Mouse (Mus musculus): ENCODE results near the gene Rpgrip1l. TPM values are rescaled to one million over a fixed set of nuclear protein-coding genes. Genes with fewer than 3 reads are reported as not detected.

Gene Rpgrip1l
- polyA plus RNA-seq, 1 experiment from 2014 or later: 16.4 TPM

GRCm38 (mm10) chr8:91250966-91251365 lies 62.1 kb downstream of the Rpgrip1l start:
- no peak overlapping the region for H3K4me3 ChIP-seq
- WGBS: 92% methylated on average over 6 of the region's 6 CpGs
- H3K4me1 ChIP-seq: no peaks in the 10 kb centered on the region
- H3K27ac ChIP-seq: no peak overlapping the region
- H3K4me2 ChIP-seq (replicated peaks): no peak overlapping the region
- peaks cover 19% of the 10 kb centered on the region for H3K36me3 ChIP-seq
- no peaks in the 10 kb centered on the region for H3K9me3 ChIP-seq
- no peaks in the 10 kb centered on the region for H3K27me3 ChIP-seq
- H3K9ac ChIP-seq: no peak overlapping the region
- ATAC-seq (ENCODE audit: low FRiP score, low read depth): no peak

GRCm38 (mm10) chr8:91249758-91250466 lies 63.1 kb downstream of the Rpgrip1l start:
- 93% methylated on average over 9 of the region's 9 CpGs for WGBS
- Histone ChIP-seq H3K4me3 (no peak overlapping the region), H3K9me3 (no peaks in the 10 kb centered on the region), H3K27ac (no peak overlapping the region), H3K27me3 (no peaks in the 10 kb centered on the region), H3K9ac (no peak overlapping the region), H3K4me2 (replicated peaks) (no peak overlapping the region), H3K36me3 (peaks cover 19% of the 10 kb centered on the region), H3K4me1 (no peaks in the 10 kb centered on the region)
- no peak for ATAC-seq (ENCODE audit: low FRiP score, low read depth)

GRCm38 (mm10) chr8:91245821-91246454 lies 67.1 kb downstream of the Rpgrip1l start:
- H3K36me3 ChIP-seq: peaks cover 17% of the 10 kb centered on the region
- WGBS: 64% methylated on average over 4 of the region's 4 CpGs
- ATAC-seq (ENCODE audit: low FRiP score, low read depth): no peak

DNA sequence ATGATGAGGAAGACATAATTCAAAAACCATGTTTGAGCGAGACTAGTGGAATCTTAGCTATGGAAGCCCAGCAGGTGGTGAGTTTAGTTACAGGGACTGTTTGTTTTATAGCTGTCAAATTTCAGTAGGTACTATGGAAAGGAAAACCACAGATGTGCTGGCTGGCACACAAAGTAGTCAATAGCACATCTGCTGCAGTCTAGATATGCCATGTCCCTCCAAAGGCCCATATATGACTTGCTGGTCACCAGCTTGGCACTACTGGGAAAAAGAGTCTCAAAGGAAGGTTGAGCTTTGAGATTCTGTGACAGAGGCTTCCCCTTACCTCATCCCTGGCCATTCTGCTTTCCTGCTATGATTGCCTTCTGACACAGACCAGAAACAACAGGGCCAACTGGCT lies 70.3 kb downstream of the Rpgrip1l start:
- Histone ChIP-seq H3K9ac (no peak overlapping the region), H3K4me3 (no peak overlapping the region), H3K9me3 (no peaks in the 10 kb centered on the region), H3K27ac (no peak overlapping the region), H3K4me1 (no peaks in the 10 kb centered on the region), H3K27me3 (no peaks in the 10 kb centered on the region), H3K4me2 (replicated peaks) (no peak overlapping the region), H3K36me3 (peaks cover 6% of the 10 kb centered on the region)
- ATAC-seq (ENCODE audit: low FRiP score, low read depth): no peak
- 53% methylated on average over 1 of the region's 1 CpGs for WGBS

More at GRCm38 (mm10) chr8:91245821-91246454, 67.1 kb downstream of the Rpgrip1l start:
- no peak overlapping the region for H3K9ac ChIP-seq
- no peaks in the 10 kb centered on the region for H3K4me1 ChIP-seq
- H3K27me3 ChIP-seq: no peaks in the 10 kb centered on the region
- no peak overlapping the region for H3K4me3 ChIP-seq
- no peaks in the 10 kb centered on the region for H3K9me3 ChIP-seq
- H3K27ac ChIP-seq: no peak overlapping the region
- no peak overlapping the region for H3K4me2 ChIP-seq (replicated peaks)

DNA sequence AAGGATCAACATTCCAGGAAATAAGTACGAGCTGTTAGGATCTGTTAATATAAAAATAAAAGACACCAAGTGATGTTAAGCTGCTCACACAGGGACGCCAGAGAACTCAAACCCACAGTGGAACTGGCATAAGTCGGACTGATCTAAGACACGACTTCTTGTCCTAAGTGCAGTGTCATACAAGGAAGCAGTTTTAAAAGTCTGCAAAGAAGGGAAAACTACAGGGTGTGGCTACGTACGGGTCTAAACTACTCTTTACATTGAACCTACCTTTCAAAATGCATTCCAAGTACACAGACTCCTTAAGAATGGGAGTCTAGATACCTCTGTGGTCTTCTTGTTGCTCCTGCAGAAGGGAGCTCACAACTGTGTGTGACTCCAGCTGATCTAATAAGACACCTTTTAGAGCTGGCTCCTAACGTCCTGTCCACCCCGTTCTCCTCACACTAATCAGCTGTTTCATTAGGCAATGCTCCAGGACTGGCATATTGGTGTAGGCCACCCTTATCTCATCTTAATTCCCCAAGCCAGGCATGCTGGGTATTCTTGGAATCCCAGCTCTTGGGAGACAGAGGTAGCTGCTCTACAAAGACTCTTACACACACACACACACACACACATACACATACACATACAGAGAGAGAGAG lies 71.1 kb downstream of the Rpgrip1l start:
- H3K9me3 ChIP-seq: no peaks in the 10 kb centered on the region
- WGBS: 63% methylated on average over 8 of the region's 8 CpGs
- no peak for ATAC-seq (ENCODE audit: low FRiP score, low read depth)

GRCm38 (mm10) chr8:91241371-91241770 lies 71.7 kb downstream of the Rpgrip1l start:
- H3K4me2 ChIP-seq (replicated peaks): no peak overlapping the region
- H3K9ac ChIP-seq: no peak overlapping the region
- no peaks in the 10 kb centered on the region for H3K27me3 ChIP-seq
- no peak overlapping the region for H3K4me3 ChIP-seq
- peaks cover 3% of the 10 kb centered on the region; the same call in 1 of the 2 replicates for H3K36me3 ChIP-seq
- H3K27ac ChIP-seq: no peak overlapping the region
- no peaks in the 10 kb centered on the region for H3K9me3 ChIP-seq
- 33% methylated on average over 5 of the region's 5 CpGs for WGBS
- no peak for ATAC-seq (ENCODE audit: low FRiP score, low read depth)
- no peaks in the 10 kb centered on the region for H3K4me1 ChIP-seq

More for the DNA sequence above, 71.1 kb downstream of the Rpgrip1l start:
- H3K4me3 ChIP-seq: no peak overlapping the region
- H3K4me1 ChIP-seq: no peaks in the 10 kb centered on the region
- no peak overlapping the region for H3K9ac ChIP-seq
- no peak overlapping the region for H3K4me2 ChIP-seq (replicated peaks)
- H3K27ac ChIP-seq: no peak overlapping the region
- peaks cover 6% of the 10 kb centered on the region; the same call in 1 of the 2 replicates for H3K36me3 ChIP-seq
- no peaks in the 10 kb centered on the region for H3K27me3 ChIP-seq

GRCm38 (mm10) chr8:91237191-91237590 lies 75.9 kb downstream of the Rpgrip1l start:
- no peak overlapping the region for H3K4me3 ChIP-seq
- H3K27ac ChIP-seq: no peak overlapping the region
- H3K4me2 ChIP-seq (replicated peaks): no peak overlapping the region
- no peak overlapping the region for H3K9ac ChIP-seq
- H3K36me3 ChIP-seq: peaks cover 5% of the 10 kb centered on the region
- WGBS: 66% methylated on average over 2 of the region's 2 CpGs
- no peaks in the 10 kb centered on the region for H3K9me3 ChIP-seq
- no peaks in the 10 kb centered on the region for H3K4me1 ChIP-seq
- ATAC-seq (ENCODE audit: low FRiP score, low read depth): no peak
- H3K27me3 ChIP-seq: no peaks in the 10 kb centered on the region

- no peak overlapping the region for H3K4me2 ChIP-seq (replicated peaks)
- 82% methylated on average over 2 of the region's 2 CpGs for WGBS
- no peak overlapping the region for H3K27ac ChIP-seq
- no peak for ATAC-seq (ENCODE audit: low FRiP score, low read depth)
- no peak overlapping the region for H3K4me3 ChIP-seq
- H3K27me3 ChIP-seq: no peaks in the 10 kb centered on the region
- H3K9me3 ChIP-seq: no peaks in the 10 kb centered on the region
- no peak overlapping the region for H3K9ac ChIP-seq
- H3K4me1 ChIP-seq: no peaks in the 10 kb centered on the region
- H3K36me3 ChIP-seq: peaks cover 13% of the 10 kb centered on the region
Observed at GRCm38 (mm10) chr8:91234097-91234496, 79.0 kb downstream of the Rpgrip1l start.

DNA sequence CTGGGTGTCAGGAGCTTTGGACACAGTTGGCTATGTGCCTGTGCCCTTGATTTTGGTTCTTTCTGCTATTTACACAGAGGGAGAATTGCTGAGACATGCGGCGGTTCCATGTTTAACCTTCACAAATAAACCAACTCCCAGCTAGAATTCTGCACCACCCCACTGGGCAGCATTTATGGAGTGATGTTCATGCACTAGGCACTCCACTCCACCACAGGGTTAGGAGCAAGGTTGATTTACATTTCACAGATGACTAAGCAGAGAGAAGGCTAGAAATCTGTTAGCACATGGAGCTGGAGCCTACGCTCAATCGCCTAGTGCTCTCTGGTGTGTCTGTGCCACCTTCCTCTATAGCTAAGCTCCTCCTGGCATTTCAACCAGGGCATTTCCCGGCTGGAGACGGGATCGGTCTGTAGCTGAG lies 85.6 kb downstream of the Rpgrip1l start:
- 94% methylated on average over 7 of the region's 7 CpGs for WGBS
- ATAC-seq (ENCODE audit: low FRiP score, low read depth): no peak
- H3K27me3 ChIP-seq: no peaks in the 10 kb centered on the region
- H3K4me2 ChIP-seq (replicated peaks): no peak overlapping the region
- no peaks in the 10 kb centered on the region for H3K9me3 ChIP-seq
- H3K9ac ChIP-seq: no peak overlapping the region
- peaks cover 19% of the 10 kb centered on the region for H3K36me3 ChIP-seq
- H3K4me1 ChIP-seq: no peaks in the 10 kb centered on the region
- no peak overlapping the region for H3K27ac ChIP-seq
- H3K4me3 ChIP-seq: no peak overlapping the region

DNA sequence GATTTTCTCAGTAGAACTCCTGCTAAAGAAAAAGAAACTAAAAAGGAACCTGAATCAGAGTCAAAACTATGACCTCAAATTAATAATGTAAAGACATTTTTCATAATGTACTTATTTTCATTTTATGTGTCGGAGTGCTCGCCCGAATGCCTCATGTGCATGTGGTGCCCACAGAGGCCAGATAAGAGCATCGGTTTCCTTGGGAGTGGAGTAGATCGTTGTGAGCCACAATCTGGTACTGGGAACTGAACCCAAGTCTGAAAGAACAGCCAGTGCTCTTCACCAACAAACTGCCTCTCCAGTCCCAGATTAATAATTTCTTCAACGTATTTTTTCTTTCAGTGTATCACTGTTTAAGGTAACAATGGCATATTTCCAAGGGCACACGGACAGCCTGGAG lies 88.8 kb downstream of the Rpgrip1l start:
- no peak for ATAC-seq (ENCODE audit: low FRiP score, low read depth)
- H3K36me3 ChIP-seq: peaks cover 13% of the 10 kb centered on the region; the same call in 1 of the 2 replicates
- H3K4me1 ChIP-seq: no peaks in the 10 kb centered on the region
- WGBS: 94% methylated on average over 7 of the region's 7 CpGs
- H3K9ac ChIP-seq: no peak overlapping the region
- no peak overlapping the region for H3K4me3 ChIP-seq
- H3K9me3 ChIP-seq: no peaks in the 10 kb centered on the region
- H3K27ac ChIP-seq: no peak overlapping the region
- no peak overlapping the region for H3K4me2 ChIP-seq (replicated peaks)
- H3K27me3 ChIP-seq: no peaks in the 10 kb centered on the region

- WGBS: 89% methylated on average over 2 of the region's 2 CpGs
- no peak overlapping the region for H3K4me2 ChIP-seq (replicated peaks)
- no peaks in the 10 kb centered on the region for H3K4me1 ChIP-seq
- no peak overlapping the region for H3K9ac ChIP-seq
- H3K27ac ChIP-seq: no peak overlapping the region
- ATAC-seq (ENCODE audit: low FRiP score, low read depth): no peak
- no peaks in the 10 kb centered on the region for H3K27me3 ChIP-seq
- H3K4me3 ChIP-seq: no peak overlapping the region
- H3K9me3 ChIP-seq: no peaks in the 10 kb centered on the region
- peaks cover 19% of the 10 kb centered on the region for H3K36me3 ChIP-seq
Observed at GRCm38 (mm10) chr8:91221841-91222240, 91.2 kb downstream of the Rpgrip1l start.

DNA sequence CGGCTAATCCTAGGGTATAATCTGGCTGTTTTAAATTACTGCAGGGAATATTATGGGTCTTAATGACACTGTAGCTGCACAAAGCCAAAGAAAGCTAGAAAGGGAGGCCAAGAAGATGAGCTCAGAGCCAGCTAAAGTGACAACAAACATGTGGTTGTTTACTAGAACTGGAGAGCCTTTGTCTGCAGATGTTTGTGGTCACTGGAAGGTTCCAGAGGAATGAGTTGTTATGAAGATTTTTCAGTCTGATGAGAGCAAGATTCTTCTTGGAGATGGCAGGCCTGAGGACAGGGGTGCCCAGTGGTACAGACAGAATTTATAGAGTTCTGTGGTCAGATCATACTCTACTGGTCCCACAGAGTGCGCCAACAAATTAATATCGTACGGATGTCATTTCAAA lies 94.8 kb downstream of the Rpgrip1l start:
- ATAC-seq (ENCODE audit: low FRiP score, low read depth): no peak
- Histone ChIP-seq H3K27me3 (no peaks in the 10 kb centered on the region), H3K27ac (no peak overlapping the region), H3K4me3 (no peak overlapping the region), H3K4me2 (replicated peaks) (no peak overlapping the region), H3K4me1 (no peaks in the 10 kb centered on the region), H3K36me3 (peaks cover 10% of the 10 kb centered on the region; the same call in 1 of the 2 replicates), H3K9me3 (no peaks in the 10 kb centered on the region), H3K9ac (no peak overlapping the region)
- 85% methylated on average over 4 of the region's 4 CpGs for WGBS

Measured in limb, embryonic 13.5 days (tissue).